Mouse (Mus musculus) urinary bladder, postnatal 4 days (tissue): ENCODE data around the gene Bzw2.

Source experiments
- DNase-seq, 2 experiments: peaks; one replicate each; pipeline ENCODE4 v3.0.0; 2021 to 2022; ENCODE audit warnings: low spot score in 2 of 2

Bzw2 gene

DNA sequence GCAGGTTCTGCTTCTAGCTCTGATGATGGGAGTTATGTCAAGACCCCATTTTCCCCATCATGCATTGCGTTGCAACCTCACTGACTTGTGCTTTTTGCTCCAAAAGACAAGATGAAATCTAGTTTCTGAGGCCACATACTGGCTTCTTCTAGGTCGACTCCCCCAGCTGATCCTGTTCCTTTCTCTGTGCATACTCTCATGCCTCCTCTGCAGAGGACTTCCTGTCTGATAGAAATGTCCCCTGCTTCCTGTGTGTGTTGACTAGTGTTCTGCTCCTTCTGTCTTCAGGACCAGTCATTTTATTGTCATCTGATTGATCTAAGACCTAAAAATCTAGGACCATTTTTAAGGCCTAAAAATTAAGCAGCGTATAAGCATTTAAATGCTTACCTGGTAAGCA, 22.5 kb downstream of the Bzw2 start:
- DNase-seq, result no peak

DNA sequence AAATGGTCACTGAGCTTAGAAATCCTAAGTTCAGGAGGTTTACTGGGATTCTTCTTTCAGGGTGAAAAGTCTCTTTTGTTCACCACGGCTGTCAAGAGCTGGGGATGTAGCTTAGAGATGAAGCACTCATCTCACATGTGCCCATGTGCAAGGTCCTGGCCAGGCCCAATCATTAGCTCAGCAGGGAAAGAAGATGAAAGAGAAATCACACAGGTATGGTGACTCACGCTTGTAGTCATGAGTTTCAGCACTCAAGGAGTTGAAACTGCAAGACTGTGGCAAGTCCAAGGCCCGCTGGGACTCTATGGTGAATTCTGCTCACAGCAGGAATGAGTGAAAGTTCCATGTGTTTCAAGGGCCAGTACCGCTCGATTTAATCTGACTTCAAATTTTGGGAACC, 23.8 kb downstream of the Bzw2 start:
- DNase-seq, result no peak

DNA sequence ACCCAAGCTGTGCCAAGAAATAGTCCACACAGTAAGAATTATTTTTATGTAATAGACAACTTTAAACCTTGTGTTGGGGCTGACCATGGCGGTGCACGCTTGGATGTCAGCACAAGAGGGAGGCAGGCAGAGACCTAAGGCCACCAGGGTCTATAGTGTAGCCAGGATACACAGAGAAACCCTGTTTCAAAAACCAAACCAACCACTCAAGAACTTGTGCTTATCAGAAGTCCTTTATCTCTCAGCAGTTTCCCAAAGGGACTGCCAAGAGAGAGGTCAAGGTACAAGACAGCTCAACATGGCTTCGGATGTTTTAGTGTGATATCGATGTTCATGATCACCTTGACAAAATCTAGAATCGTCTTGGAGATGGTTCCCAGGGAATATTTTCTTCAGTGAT, 24.3 kb downstream of the Bzw2 start:
- no peak for DNase-seq

DNA sequence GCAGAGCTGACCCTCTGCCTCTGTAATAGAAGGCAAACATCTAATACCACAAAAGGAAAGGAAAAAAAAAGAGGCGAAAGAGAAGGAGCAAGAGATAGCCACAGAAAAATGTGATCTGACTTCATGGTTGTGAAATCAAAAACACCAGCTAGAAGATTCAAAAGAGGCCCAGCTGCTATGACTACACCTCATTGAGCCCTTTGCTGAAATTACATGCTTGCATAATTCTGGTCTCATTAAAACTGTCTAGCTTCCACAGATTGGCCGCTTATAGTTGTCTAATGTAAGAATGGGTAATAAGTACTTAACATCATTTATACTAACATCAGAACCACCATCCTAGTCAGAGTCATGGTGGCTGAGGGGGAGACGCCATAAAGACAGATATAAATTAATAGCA, 25.2 kb downstream of the Bzw2 start:
- no peak for DNase-seq

DNA sequence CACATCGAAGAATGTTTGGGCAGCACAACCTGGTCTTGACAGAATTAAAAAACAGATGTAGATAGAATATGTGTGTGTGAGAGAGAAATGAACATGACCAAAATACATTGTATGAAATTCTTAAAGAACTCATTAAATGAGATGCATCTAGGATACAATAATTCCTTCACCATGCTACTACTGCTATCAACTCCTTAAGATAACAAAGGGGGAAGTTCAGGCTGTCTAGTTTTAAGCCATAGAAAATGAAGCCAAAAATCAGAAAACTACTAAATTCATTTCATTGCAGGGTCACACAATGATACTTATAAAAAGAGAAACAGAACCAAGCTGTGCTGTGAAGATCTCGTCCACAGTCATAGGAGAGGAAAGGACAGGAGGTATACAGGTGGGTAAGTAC, 25.6 kb downstream of the Bzw2 start:
- DNase-seq, result no peak

DNA sequence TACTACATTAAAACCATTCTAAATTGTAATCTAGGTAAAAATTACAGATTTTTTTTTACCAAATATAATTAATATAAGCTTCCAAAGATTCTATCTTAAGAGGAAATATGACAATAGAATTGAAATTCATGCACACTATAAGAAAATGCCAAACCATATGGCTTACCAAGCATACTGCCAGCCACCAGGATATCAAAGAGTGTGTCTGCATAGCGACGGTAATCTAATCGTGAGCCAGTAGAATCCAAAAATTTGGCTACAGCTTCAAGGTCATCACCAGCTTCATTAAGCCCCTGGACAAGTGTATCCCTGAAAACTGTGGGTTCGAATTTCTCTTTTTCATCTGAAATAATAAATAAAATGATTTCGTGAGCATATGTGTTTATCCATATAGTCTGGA, 28.1 kb downstream of the Bzw2 start:
- no peak for DNase-seq

DNA sequence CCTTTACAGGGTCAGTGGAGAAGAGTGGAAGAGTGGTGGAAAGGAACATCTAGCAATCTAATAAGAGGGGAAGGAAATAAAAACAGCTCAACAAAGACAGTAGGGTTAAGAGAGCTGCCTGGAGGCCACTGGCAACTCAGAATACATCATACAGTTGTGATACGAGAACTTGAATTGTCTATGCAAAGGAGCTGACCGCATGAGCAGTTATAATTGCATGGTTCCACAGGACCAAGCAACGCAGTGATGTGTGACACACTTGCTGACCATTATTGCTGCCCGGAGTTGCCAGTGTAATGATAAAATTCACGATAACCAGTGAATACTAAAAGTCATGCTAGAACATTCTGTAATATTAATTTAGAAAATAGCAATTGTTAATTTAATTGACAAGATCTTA, 31.8 kb downstream of the Bzw2 start:
- no peak for DNase-seq

DNA sequence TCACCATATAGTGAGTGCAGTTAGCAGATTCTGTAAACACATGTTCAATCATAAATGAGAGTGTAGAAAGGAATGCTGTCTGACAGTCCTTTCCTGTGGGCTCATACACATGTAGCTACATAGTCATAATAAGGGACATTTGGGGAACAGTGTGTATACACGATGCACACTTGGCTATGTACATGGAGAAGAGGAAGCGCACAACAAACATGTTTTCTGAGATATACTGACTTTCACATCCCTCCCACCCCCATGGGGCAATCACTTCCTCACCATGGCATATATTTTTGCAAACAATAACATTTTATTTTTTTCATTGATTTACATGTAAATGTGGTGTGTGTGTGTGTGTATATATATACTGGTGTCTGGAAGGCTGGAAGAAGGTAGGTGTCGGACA, 38.6 kb downstream of the Bzw2 start:
- DNase-seq, result no peak

DNA sequence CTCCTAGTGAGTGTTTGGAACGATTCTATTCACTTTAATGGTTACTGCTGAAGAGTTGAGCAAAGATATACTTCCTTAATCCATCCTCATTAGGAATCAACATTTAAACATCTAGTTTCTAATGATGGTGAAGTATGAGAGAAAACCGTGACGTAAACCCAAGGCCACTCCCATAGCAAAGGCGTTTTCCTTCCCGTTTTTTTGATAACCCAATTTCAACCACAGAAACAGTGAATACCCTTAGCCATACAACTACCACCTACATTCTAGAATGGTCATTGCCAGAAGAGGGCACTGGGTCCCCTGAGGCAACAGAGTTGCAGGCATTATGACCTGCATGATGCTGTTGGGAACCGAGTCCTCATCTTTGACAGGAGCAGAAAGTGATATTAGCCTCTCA, 40.7 kb downstream of the Bzw2 start:
- DNase-seq, result no peak

DNA sequence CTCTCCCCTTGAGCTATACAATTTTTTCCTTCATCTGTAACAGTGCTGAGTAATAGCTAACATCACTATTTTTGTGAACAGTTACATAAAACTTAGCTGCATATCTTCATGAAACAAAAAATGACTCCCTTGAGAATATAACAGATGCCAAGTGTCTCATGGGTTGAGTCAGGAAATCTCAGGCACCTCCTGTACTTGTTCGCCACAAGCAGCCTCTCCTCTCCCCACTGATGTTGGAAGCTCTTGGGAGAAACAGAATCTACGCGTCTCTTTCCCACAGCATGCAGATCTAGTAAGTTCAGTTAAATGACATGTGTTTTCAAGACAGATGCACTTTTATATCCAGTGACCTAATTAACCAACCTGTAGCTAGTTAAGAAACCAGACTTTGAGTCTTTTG, 45.8 kb downstream of the Bzw2 start:
- no peak for DNase-seq

DNA sequence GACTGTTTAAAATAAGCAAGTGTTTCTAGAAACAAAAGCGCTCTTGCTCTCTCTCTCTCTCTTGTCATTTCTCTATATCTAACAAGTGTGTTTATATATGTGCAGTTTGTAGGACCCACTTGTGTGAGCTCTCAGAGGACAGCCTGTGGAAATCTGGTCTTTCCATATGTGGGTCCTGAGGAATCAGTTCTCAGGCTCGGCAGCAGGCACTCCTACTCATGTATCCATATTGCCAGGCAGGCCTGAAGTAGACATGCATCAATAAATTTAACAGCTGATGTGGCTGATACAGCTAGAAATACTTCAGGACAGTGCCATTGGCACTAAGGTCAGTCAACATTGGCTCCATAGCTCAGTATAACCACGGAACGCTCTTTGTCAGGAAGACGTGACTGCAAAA, 46.8 kb downstream of the Bzw2 start:
- no peak for DNase-seq

DNA sequence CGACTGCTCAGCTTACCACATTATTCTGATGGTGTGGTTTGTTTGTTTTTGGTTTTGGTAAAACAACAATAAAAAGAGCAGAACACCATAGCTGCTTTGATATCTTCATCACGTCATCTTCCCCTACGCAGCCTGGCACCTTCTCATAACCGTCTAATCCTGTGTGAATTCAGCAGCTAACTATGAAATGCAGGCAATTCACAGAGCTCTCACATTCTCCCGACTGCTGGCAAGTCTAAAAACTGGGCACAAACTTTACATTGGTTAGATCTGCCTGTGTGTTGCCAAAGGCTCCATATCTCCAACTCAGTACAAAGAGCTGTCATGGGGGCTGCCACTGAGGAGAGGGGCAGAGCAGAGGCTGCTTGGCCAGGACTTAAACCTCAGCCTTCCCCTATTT, 47.4 kb downstream of the Bzw2 start:
- no peak for DNase-seq

DNA sequence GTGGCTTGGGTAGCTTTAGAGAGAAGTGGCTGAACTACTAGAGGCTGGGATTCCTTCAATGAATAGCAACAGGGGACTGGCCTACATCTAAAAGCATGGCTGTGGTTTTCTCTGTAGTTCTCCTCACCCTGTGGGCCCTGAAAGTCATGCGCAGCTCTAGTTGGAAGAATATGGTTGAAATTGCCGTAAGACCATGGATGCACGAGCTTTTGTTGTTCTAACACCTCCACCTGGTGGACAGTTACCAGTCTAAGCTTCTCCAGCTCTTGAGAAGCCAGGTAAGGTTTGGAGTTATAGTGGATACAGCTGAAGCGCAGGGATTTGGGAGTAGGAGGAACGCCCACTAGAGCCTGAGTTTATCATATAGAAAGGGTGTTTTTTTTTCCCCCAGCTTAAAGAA, 49.4 kb downstream of the Bzw2 start:
- no peak for DNase-seq

DNA sequence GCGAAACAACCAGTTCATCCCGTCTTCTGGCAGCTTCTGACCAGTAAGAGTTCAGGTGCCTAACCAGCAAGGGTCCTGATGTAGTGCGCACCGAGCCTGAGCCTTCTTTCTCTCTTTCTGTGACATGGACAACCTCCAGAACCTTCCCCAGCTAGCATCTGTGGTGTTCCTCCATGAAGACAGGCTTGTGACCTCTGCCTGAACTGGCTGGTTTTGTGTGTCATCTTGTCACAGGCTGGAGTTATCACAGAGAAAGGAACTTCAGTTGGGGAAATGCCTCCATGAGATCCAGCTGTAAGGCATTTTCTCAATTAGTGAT, 54.3 kb downstream of the Bzw2 start:
- no peak for DNase-seq

DNA sequence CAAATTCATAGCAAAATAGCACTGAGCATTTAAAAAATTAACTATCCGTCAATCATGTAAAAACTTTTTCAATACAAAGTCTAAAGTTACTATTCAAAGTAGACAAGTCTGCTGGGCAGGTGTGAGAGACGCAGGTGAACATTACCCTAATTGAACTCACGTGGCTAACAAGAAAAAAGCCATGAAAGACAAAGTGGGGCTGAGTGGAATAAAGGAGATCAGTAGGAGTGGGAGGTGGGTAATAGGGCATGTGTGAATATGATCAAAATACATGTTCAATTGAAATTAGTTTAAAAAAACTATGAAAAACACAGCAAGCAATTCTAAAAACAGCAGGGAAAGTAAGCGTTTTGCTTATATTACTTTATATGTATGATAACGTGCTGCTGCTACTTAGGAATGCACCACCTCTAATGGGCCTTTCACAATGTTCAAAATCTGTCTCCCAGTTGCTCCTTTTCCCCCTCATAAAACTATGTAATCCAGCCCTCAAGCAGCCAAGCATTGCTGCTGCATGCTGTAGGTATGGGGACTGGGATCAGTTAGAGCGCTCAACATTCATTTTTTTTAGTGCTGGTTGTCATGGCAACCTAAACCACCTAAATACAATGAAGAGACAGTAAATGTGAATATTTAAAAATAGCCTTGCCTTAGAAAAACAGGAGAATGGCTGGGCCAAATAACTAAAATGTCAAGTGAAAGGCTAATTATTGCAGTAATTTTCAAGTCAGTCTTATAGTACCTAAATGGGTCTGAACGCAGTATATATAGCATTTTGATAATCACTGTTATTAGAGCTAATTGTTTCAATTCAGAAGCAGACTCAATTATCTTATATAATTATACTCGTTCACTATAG, 54.9 kb downstream of the Bzw2 start:
- no peak for DNase-seq

DNA sequence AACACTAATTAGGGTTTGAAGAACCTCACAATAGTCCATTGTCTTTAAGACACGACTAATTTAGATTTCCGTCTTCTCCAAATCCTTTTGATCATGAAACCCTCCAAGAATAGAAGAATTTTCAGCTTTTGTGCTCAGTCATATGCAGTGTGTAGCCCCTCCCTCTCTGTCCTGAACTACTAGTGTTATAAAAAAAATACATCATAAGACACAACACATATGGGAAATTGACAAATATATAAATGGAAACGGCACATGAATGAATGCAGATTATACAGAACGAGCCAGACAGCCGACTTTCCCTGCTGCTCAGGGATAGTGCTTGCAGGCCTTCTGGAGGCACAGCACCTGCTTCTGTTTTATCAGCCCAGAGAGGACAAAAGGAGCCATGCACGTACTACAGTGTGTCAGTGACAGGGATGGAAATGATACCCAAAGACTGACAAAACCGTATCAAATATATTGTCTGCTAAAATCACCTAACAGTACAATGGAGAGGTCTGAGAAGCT, 62.5 kb downstream of the Bzw2 start:
- no peak for DNase-seq

DNA sequence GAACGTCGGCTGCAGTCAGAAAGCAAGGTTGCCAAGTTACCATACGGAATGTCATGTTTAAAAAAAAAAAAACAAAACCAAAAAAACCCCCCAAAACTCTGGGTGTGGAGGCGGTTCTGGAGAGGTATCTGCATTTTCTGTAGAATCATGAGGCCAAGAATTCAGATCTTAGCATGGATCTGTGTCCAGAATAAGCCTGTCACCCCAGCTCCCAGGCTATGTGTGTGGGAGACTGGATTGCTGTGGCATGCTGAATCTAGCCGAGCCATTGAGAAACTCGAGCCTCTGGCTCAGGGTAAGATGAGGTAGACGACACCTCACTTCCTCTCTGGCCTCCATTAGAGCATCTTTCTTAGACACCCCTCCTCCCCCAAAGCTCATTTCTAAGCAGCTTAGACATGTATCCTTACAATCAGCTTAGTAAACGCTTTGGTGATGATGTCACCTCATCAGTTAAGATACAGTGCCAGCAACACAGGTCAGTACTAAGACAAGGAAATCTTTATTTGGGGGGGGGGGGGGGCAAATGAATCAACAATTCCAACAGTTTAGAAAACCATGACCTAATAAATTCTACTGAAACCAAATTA, 64.7 kb downstream of the Bzw2 start:
- no peak for DNase-seq

DNA sequence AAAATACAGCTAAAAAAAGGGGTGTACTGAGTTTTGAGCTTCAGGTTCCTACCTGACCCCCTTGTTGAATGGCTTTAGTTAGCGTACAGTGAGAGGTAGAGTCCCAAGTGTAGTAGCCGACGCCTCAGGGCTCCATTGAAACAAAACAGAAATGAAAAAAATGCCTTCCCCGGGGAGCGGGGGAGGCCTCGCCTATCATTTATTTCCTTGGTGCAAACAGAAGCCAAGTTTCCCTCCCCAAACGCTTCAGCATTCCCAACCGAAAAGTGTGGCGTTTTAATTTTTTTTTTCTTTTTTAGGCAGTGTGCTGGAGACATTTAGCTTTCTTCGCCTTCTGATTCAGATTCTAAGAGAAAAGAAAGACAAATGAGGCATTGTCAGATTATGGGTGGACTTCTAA, 65.9 kb downstream of the Bzw2 start:
- DNase-seq, result no peak

DNA sequence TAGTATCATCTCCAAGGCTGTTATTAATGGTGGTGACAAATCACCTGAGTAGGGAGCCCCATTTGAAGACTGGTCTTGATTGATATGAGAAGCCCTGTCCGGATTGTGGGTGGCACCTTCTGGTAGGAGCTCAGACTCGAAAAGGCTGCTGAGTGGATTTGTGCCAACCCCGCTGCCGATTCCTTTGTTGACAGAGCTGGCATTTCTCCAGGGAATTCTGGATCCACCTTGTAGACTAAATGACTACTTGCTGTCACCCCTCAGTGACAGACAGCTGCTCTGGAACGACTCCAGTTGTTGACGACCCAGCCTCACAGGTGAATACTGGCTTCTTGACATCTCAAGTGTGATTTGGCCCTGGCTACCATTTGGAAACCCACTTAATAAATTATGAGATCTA, 68.7 kb downstream of the Bzw2 start:
- DNase-seq, result no peak

DNA sequence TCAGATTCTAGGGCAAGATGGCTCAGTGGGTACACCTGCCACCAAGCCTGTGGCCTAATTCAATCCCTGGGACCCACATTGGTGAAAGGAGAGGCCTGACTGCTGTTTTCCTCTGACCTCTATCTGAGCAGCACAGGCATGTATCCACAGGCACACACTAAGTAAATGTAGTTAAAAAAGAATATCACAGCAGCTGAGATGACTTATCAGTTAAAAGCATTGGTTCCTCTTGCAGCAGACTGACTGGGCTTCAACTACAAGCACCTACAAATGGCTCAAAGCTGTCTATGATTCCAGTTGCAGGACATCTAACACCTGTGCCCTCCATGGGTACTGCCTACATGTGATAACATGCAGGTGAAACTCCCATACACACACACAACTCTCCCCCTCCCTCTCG, 69.1 kb downstream of the Bzw2 start:
- DNase-seq, result no peak

DNA sequence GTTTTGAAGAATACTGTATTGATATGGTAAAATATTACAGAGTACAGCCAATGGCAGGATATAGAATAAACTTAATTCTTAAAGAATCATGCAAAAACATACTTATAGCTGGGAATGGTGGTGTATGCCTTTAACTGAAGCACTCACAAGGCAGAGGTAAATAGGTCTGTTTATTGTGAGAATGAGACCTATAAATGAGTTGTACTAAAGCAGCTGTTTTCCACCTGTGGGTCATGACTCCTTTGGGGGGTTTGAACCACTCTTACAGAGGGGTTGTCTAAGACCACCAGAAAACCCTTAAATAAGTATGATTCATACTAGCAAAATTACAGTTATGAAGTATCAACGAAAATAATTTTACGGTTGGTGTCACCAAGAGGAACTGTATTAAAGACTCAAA, 72.5 kb downstream of the Bzw2 start:
- no peak for DNase-seq

DNA sequence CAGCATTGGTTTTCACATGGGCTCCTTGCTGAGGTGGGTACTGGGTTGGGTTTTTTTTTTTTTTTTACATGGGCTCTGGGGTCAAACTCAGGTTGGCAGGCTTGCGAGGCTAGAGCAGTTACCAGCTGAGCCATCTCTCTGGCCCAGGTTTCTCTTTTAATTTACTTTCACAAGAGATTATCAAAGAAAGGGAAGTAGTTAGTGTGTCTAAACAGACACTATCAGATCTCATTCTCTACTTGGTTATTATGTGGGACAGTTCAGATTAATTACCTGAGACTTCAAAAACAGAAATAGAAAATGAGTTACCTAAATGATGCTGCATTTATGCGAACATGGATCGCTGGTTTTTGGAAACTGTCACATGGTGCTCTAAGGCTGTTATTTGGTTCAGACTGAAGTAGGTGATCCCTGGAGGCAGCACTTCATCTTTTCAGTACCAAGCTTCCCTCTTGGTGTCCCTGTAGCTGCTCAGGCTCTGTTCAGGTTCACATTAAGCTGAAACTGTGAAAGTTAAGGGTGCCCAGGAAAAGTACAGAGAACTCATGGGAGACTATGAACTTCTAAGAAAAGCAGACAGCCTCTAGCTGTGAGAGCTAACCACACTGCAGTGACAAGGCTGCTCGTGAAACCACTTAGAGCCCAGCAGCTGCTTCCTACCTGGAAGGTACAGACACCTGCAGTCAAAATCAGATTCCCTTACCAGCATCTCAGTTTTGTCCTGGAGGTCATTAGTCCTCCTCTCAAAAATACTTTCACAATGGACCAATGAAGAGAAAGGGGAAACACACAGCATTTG, 79.6 kb downstream of the Bzw2 start:
- DNase-seq, result no peak

DNA sequence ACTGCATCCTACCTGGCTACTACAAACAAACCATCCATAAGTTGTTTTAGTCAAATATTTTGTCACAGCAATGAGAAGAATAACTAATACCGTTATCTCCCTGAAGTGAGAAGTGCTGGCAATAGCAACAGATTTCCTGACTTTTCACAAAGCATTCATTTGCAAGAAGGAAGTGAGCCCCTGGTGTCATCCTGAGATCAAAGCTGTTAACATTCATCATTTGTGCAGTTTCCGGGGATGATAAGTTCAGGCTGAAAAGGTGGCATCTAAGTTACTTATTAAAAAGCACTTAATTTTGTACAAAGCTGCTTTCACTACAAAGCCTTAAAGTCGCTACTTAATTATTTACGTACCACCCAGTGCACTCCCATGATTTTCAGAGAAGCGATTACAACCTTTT, 85.0 kb downstream of the Bzw2 start:
- no peak for DNase-seq
